Mouse (Mus musculus): Measurements from ENCODE around the gene Oas3. TPM values are rescaled to one million over a fixed set of nuclear protein-coding genes. Genes with fewer than 3 reads are reported as not detected.
A peak's percentile ranks its signal among the peaks of the same experiment; 100 is the strongest.

The Oas3 gene
- polyA plus RNA-seq, 1 experiment from 2014 or later = 0.12 TPM

DNA sequence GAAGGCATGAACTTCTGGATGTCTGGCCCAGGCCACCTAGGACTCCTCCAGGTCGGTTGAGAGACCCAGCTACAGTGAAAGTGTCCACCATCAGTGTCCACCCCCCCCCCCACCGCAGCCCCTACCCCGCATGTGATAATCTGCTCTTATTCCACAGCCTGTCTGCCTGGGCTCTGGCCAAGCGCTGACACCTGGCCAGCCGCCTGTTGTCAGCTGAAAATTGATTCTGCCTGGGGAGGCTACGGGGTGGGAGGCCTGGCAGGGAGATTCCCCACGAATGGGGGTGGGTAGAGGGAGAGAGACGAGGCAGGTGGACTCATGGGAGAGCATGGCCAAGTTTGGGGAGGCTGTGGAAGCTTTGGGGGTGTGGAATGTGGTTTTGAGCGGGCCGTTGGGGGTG is 60.3 kb downstream of the Oas3 start:
- DNase-seq (ENCODE audit: low spot score) = no peak
- H3K9ac ChIP-seq (ENCODE audit: low read length) = no peak overlapping the region
- no peak overlapping the region for H3K27ac ChIP-seq (ENCODE audit: low read depth, low read length)
- no peak overlapping the region for H3K4me3 ChIP-seq (ENCODE audit: low read depth, low read length)
- H3K27me3 ChIP-seq (ENCODE audit: control insufficient read depth, insufficient read depth, low read length) = peaks cover 11% of the 10 kb centered on the region
- H3K9me3 ChIP-seq (ENCODE audit: control insufficient read depth, low read length) = no peaks in the 10 kb centered on the region
- 85% methylated on average over 10 of the region's 10 CpGs for WGBS
- no peak for ATAC-seq (replicated peaks; ENCODE audit: low FRiP score)
- 0 out of 2 replicates have a peak, but pooled peaks cover 2% of the 10 kb centered on the region for H3K4me1 ChIP-seq (replicated peaks; ENCODE audit: control insufficient read depth, insufficient read depth, low read length)
- H3K4me2 ChIP-seq (ENCODE audit: low read depth, low read length, severe bottlenecking) = no peak overlapping the region
- H3K36me3 ChIP-seq (ENCODE audit: control insufficient read depth, insufficient read depth, low read length) = no peaks in the 10 kb centered on the region

DNA sequence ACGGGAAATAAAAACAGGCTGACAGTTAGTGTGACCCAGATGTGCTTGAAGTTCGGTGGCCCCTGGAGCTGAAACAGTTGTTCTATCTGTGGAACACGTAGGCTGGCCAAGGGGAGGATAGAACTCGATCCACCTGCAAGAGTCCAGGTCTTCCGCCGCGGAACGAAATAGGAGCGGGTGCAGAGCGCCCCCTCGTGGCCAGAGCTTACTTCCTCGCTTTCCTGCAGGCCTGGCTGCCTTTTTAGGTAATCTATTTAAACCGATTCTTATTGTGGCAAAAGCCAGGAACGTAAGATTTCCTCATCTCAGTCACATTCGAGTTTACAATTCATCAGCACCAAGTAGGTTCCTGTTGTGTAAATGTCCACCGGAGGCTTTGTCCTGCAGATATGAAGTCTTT is 63.1 kb downstream of the Oas3 start:
- H3K9me3 ChIP-seq (ENCODE audit: control insufficient read depth, low read length) = no peaks in the 10 kb centered on the region
- 5% methylated on average over 16 of the region's 16 CpGs for WGBS
- no peak overlapping the region for H3K9ac ChIP-seq (ENCODE audit: low read length)
- peaks cover 36% of the 10 kb centered on the region for H3K27me3 ChIP-seq (ENCODE audit: control insufficient read depth, insufficient read depth, low read length)
- no peak overlapping the region for H3K4me3 ChIP-seq (ENCODE audit: low read depth, low read length)
- H3K4me2 ChIP-seq (ENCODE audit: low read depth, low read length, severe bottlenecking) = 0 out of 2 replicates have a peak overlapping the region, but pooled peaks have one; percentile 18
- H3K4me1 ChIP-seq (replicated peaks; ENCODE audit: control insufficient read depth, insufficient read depth, low read length) = peaks cover 16% of the 10 kb centered on the region
- no peak overlapping the region for H3K27ac ChIP-seq (ENCODE audit: low read depth, low read length)
- ATAC-seq (replicated peaks; ENCODE audit: low FRiP score) (no peak), DNase-seq (ENCODE audit: low spot score) (peak; percentile 89)
- H3K36me3 ChIP-seq (ENCODE audit: control insufficient read depth, insufficient read depth, low read length) = no peaks in the 10 kb centered on the region

DNA sequence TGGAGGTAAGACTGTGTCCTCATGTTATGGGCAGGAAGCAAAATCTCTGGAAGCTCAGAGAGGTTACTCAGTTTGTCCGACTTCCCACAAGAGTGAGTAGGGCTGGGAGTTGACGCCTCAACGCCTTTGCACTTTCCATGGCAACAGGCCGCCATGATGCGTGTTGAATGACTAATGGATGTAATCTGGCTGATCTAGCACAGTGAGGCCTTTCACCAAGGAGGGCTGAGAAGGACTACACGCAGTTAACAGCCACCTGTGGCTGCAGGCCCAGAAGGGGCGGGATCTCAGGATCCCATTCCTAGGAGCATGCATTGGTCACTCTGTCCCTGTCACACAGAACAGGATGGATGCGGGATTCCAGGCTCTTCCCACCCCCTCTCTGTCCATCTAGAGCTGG is 64.7 kb downstream of the Oas3 start:
- Histone ChIP-seq H3K4me1 (replicated peaks; ENCODE audit: control insufficient read depth, insufficient read depth, low read length) (peaks cover 16% of the 10 kb centered on the region), H3K27me3 (ENCODE audit: control insufficient read depth, insufficient read depth, low read length) (peaks cover 42% of the 10 kb centered on the region), H3K4me2 (ENCODE audit: low read depth, low read length, severe bottlenecking) (no peak overlapping the region), H3K9me3 (ENCODE audit: control insufficient read depth, low read length) (no peaks in the 10 kb centered on the region), H3K4me3 (ENCODE audit: low read depth, low read length) (no peak overlapping the region), H3K27ac (ENCODE audit: low read depth, low read length) (no peak overlapping the region), H3K9ac (ENCODE audit: low read length) (no peak overlapping the region), H3K36me3 (ENCODE audit: control insufficient read depth, insufficient read depth, low read length) (no peaks in the 10 kb centered on the region)
- 67% methylated on average over 8 of the region's 8 CpGs for WGBS
- DNase-seq (ENCODE audit: low spot score) (no peak), ATAC-seq (replicated peaks; ENCODE audit: low FRiP score) (no peak)

DNA sequence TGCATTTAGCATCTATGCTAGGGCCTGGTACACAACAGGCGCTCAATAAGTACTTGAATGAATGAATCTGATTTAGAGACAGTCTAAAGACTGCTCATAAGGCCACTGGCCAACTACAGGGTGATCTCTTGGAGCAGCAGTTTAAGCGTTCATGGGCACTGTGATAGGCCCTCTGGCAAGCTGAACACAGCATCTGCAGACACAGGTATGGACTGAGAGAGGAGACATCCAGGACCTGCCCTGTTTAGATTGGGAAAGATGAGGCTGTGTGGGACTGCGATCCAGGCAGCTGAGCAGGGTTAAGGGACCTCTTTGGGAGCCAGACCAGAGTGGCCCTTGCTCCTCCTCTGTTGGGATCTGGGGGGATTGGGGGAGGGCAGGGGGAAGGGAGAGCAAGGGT is 65.6 kb downstream of the Oas3 start, which contains the start of gene Dtx1:
TSS of gene Dtx1 (minus strand) at position 101 of the 400 bp plus-strand sequence.
- Histone ChIP-seq H3K36me3 (ENCODE audit: control insufficient read depth, insufficient read depth, low read length) (no peaks in the 10 kb centered on the region), H3K4me3 (ENCODE audit: low read depth, low read length) (peak within 1 kb of the TSS; percentile 53), H3K27ac (ENCODE audit: low read depth, low read length) (no peak within 1 kb of the TSS), H3K27me3 (ENCODE audit: control insufficient read depth, insufficient read depth, low read length) (peaks cover 42% of the 10 kb centered on the region), H3K4me1 (replicated peaks; ENCODE audit: control insufficient read depth, insufficient read depth, low read length) (peaks cover 19% of the 10 kb centered on the region), H3K4me2 (ENCODE audit: low read depth, low read length, severe bottlenecking) (peak within 1 kb of the TSS; percentile 77), H3K9me3 (ENCODE audit: control insufficient read depth, low read length) (no peaks in the 10 kb centered on the region), H3K9ac (ENCODE audit: low read length) (peak within 1 kb of the TSS; percentile 69)
- ATAC-seq (replicated peaks; ENCODE audit: low FRiP score) = 0 out of 2 replicates have a peak, but pooled peaks have one; percentile 7
- WGBS = 37% methylated on average over 3 of the region's 3 CpGs
- DNase-seq (ENCODE audit: low spot score) = no peak

DNA sequence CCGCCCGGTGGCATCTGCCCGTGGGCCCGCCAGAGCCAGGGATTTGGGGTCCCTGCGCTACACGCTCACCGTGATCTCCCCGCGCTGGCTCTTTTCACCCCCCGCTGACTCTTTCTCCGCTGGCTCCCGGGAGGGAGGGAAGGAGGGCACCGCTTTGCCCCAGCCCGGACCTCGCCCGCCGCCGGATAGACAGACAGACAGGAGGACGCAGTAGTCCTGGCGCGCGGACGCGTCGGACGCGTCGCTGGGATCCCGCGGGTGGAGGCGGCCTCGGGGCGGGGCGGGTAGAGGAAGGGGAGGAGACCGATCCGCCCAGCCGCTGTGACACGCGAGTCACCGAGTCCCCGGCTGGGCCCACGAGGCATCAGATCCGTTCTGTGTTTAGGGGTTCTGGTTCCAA is 66.0 kb downstream of the Oas3 start:
- DNase-seq (ENCODE audit: low spot score) (peak; percentile 64), ATAC-seq (replicated peaks; ENCODE audit: low FRiP score) (0 out of 2 replicates have a peak, but pooled peaks have one; percentile 8)
- Histone ChIP-seq H3K4me1 (replicated peaks; ENCODE audit: control insufficient read depth, insufficient read depth, low read length) (peaks cover 22% of the 10 kb centered on the region), H3K27me3 (ENCODE audit: control insufficient read depth, insufficient read depth, low read length) (peaks cover 42% of the 10 kb centered on the region), H3K36me3 (ENCODE audit: control insufficient read depth, insufficient read depth, low read length) (no peaks in the 10 kb centered on the region), H3K4me2 (ENCODE audit: low read depth, low read length, severe bottlenecking) (peak overlapping the region; percentile 77), H3K4me3 (ENCODE audit: low read depth, low read length) (peak overlapping the region; percentile 53), H3K27ac (ENCODE audit: low read depth, low read length) (no peak overlapping the region), H3K9ac (ENCODE audit: low read length) (peak overlapping the region; percentile 69), H3K9me3 (ENCODE audit: control insufficient read depth, low read length) (no peaks in the 10 kb centered on the region)
- 1% methylated on average over 41 of the region's 43 CpGs for WGBS

DNA sequence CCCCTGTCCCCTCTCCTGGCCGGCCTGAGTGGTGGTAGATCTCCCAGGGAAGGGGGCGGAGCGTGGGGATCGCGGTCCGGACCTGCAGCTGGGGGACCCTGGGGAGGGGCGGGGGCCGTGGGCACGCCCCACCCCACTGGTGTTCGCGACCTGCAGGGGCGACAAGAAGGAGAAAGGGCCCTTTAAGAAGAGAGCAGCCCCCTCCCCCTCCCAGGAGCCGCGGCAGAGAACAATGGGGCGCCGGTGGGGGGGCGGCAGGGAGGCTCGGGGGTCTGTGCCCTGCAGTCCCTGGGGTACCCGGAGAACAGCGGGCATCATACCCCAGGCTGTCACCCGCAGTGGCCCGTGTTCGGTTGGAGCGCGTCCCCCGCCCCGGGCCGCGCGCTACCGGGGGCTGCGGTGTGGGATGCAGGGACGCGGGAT is 66.6 kb downstream of the Oas3 start:
- H3K36me3 ChIP-seq (ENCODE audit: control insufficient read depth, insufficient read depth, low read length) = no peaks in the 10 kb centered on the region
- peak overlapping the region; percentile 69 for H3K9ac ChIP-seq (ENCODE audit: low read length)
- WGBS = under 1% methylated on average over 21 of the region's 34 CpGs
- DNase-seq (ENCODE audit: low spot score) = no peak
- H3K4me1 ChIP-seq (replicated peaks; ENCODE audit: control insufficient read depth, insufficient read depth, low read length) = peaks cover 22% of the 10 kb centered on the region
- peak overlapping the region; percentile 77 for H3K4me2 ChIP-seq (ENCODE audit: low read depth, low read length, severe bottlenecking)
- H3K27me3 ChIP-seq (ENCODE audit: control insufficient read depth, insufficient read depth, low read length) = peaks cover 42% of the 10 kb centered on the region
- H3K4me3 ChIP-seq (ENCODE audit: low read depth, low read length) = peak overlapping the region; percentile 53
- H3K27ac ChIP-seq (ENCODE audit: low read depth, low read length) = no peak overlapping the region
- H3K9me3 ChIP-seq (ENCODE audit: control insufficient read depth, low read length) = no peaks in the 10 kb centered on the region
- 0 out of 2 replicates have a peak, but pooled peaks have one; percentile 8 for ATAC-seq (replicated peaks; ENCODE audit: low FRiP score)

DNA sequence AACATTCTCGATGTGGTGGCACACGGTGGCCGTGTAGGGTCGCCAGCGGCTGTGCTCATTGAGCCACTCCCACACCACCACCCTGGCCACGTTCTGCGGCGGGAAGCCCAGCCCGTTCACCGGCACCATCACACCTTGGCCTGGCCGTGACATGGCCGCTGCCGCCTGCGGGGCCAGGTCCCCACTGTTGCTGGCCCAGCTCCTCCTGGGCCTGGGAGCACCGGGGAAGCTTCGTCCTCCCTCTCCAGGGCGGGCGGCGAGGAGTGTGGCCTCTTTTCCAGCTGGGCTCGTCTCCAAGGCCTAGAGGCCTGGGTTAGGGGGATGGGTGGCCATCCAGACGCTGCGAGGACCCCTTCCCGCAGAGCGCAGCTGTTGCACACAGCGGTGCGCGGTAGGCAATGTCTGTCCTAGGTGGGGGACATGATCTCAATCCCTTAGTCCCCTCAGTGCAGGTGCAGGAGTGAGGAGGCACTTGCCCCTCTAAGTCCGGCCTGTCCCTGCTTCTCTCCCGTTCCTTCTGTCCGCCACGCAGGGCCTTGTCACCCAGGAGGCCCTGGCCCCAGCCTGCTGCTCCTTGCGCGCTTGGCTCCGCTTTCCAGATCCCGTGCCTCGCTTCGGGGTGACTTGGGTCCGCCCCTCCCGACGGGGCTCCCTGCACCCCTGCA is 67.2 kb downstream of the Oas3 start:
- 0 out of 2 replicates have a peak, but pooled peaks have one; percentile 21 for ATAC-seq (replicated peaks; ENCODE audit: low FRiP score)
- peak overlapping the region; percentile 53 for H3K4me3 ChIP-seq (ENCODE audit: low read depth, low read length)
- H3K27ac ChIP-seq (ENCODE audit: low read depth, low read length) = no peak overlapping the region

DNA sequence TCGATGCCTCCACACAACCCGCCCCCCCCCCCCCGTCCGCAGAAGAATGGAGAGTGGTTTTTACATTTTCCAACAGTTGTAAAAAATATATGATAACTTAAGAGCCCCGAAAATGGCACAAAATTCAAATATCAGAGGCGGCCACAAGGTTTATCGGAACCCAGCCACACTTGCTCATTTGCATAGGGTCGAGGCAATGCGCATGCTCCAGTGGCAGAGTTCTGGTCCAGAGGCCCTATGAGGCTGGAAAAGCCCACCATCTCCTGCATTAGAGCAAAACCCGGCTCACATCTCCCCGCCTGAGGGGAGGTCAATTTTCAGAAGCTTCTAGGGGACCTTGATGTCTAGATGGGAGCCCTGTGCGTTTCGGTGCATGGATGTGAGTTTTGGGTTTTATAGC is 70.5 kb downstream of the Oas3 start:
- Histone ChIP-seq H3K36me3 (ENCODE audit: control insufficient read depth, insufficient read depth, low read length) (no peaks in the 10 kb centered on the region), H3K9me3 (ENCODE audit: control insufficient read depth, low read length) (no peaks in the 10 kb centered on the region), H3K4me3 (ENCODE audit: low read depth, low read length) (peak overlapping the region; percentile 25), H3K4me1 (replicated peaks; ENCODE audit: control insufficient read depth, insufficient read depth, low read length) (peaks cover 20% of the 10 kb centered on the region), H3K9ac (ENCODE audit: low read length) (peak overlapping the region; percentile 43), H3K27ac (ENCODE audit: low read depth, low read length) (no peak overlapping the region), H3K27me3 (ENCODE audit: control insufficient read depth, insufficient read depth, low read length) (peaks cover 30% of the 10 kb centered on the region), H3K4me2 (ENCODE audit: low read depth, low read length, severe bottlenecking) (peak overlapping the region; percentile 53)
- ATAC-seq (replicated peaks; ENCODE audit: low FRiP score) = no peak
- no peak for DNase-seq (ENCODE audit: low spot score)
- 35% methylated on average over 13 of the region's 13 CpGs for WGBS

More for the DNA sequence above, 67.2 kb downstream of the Oas3 start:
- H3K27me3 ChIP-seq (ENCODE audit: control insufficient read depth, insufficient read depth, low read length) = peaks cover 42% of the 10 kb centered on the region
- peak overlapping the region; percentile 69 for H3K9ac ChIP-seq (ENCODE audit: low read length)
- no peaks in the 10 kb centered on the region for H3K36me3 ChIP-seq (ENCODE audit: control insufficient read depth, insufficient read depth, low read length)
- H3K9me3 ChIP-seq (ENCODE audit: control insufficient read depth, low read length) = no peaks in the 10 kb centered on the region
- H3K4me1 ChIP-seq (replicated peaks; ENCODE audit: control insufficient read depth, insufficient read depth, low read length) = peaks cover 22% of the 10 kb centered on the region
- DNase-seq (ENCODE audit: low spot score) = peak; percentile 68
- whole genome bisulfite sequencing = 3% methylated on average over 36 of the region's 40 CpGs
- H3K4me2 ChIP-seq (ENCODE audit: low read depth, low read length, severe bottlenecking) = peak overlapping the region; percentile 77
